Mouse (Mus musculus) CD8-positive naive resting alpha-beta T cell, adult 2 months (primary cell): Measurements from ENCODE around the gene Ptma.

Experiments
- DNase-seq, 2 experiments: peaks; one replicate each; pipeline ENCODE4 v3.0.0; 2022; ENCODE audit warnings: low read depth in 2 of 2, low spot score in 2 of 2

Gene Ptma

DNA sequence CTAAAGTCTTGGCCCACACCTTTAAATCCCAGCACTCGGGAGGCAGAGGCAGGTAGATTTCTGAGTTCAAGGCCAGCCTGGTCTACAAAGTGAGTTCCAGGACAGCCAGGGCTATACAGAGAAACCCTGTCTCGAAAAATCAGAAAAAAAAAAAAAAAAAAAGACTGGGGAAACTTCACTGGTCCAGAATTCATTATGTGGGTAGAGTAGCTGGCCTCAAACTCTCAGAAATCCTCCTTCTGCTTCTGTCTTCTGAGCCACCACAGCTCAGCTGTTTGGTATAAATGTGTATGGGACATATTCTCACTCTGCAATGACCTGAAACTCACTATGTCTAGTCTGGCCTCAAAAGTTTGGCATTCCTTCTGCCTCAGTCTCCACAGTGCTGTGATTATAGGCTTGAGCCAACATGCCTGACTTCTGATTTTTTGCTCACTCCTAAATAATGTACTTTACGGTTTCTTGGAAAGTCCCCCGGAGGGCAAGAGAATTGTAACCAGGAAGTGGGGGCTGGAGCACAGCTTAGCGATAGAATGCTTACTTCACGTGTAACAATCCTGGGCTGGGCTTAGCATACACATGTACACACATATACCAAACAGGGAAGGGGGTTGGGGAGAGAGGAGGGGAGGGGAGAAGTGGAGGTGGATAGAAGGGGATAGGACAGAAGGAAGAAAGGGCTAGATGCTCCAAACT is 10.7 kb upstream of the Ptma start:
- no peak for DNase-seq

DNA sequence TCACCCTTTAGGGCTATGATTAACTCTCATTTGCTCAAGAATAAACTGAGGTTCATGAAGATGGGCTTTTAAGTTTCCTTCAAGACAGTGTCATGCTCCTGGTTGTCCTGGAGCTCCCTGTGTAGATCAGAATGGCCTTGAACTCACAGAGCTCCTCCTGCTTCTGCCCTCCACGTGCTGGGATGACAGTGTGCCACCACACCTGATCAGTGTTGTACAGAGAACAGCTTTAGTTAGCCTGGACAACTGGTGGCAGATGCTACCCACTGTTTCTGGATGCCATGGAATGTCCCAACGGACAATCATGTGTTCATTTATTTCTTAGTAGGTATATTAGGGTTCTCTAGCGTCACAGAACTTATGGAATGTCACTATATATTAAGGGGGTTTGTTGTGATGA is 9.4 kb upstream of the Ptma start:
- no peak for DNase-seq

DNA sequence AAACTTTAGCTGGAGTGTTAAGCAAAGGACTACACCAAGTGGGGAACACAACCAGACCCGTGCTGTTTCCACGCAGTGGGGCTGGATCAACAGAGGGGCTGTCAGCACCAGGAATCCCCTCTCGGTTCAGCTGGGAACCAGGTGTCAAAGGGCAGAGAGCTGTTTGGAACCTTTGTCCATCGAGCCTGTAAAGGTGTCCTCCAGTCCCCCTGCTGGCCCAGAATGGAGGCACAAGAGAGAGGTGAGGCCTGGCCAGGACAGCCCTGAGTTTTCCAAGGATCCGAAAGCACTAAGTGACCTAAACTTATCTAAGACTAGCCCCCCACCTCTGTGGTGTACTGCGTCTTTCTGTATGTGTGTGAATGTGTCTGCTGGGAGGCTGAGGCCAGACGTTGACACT is 6.2 kb upstream of the Ptma start:
- DNase-seq = no peak

DNA sequence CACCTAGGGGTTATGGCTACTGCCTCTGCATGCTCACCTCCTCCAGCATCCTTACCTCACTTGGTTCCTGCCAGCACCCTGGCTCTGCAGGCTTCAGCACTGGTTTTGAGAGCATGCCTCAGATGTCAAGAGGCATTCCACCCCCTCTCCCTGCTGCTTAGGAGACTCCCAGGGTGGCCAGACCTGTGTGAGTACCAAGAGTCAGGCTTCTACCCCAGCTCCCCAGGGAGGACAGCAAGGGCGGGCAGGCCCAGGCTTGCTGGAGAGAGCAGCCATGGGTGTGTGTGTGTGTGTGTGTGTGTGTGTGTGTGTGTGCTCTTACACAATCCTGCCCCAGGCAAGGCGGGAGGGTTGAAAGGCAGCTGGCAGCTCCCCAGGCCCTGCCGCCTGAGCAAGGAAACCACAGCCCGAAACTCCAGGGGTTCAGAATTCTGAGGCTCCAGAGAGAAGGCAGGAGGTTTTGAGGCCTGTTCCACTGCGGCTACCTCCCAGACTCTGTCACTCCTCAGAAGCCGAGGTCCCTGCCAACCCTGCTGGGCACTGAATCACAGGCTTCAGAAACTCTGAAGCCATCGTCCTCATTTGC is 4.1 kb upstream of the Ptma start:
- DNase-seq = no peak

DNA sequence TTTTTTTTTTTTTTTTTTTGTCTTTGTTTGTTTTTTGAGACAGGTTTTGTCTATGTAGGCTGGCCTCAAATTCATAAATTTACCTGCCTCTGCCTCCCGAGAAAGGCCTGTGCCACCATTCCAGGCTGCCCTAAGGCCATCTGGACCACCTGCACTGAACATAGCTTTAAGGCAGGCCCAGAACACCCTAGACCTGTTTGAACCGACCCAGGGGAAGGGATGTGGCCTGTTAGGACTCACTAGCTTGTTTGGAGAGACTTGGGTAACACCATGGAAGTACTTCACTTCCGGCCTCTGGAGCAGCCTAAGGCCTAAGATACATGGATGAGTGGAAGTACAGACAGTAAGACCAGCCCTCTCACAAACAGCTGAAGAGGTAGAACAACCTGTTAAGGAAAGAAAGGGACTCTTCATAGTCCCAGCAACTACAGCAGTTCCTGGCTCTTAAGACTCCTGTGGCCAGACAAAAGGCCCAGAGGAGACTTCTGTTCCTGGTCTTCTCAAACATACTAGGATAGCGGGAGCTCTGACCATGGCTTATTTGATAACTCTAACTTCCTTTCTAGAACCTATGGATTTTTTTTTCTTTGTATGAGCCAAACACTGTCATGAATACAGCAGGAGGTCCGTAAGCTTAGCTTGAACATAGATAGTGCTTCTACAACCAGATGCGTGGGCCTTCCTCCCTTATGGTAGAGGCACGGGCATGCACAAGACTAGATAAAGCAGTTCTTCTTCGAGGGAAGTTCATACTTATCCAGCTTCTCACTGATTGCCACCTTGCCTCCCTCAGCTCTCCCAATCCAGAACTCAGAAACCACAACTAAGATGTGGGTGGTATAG is 2.5 kb upstream of the Ptma start:
- DNase-seq = no peak

DNA sequence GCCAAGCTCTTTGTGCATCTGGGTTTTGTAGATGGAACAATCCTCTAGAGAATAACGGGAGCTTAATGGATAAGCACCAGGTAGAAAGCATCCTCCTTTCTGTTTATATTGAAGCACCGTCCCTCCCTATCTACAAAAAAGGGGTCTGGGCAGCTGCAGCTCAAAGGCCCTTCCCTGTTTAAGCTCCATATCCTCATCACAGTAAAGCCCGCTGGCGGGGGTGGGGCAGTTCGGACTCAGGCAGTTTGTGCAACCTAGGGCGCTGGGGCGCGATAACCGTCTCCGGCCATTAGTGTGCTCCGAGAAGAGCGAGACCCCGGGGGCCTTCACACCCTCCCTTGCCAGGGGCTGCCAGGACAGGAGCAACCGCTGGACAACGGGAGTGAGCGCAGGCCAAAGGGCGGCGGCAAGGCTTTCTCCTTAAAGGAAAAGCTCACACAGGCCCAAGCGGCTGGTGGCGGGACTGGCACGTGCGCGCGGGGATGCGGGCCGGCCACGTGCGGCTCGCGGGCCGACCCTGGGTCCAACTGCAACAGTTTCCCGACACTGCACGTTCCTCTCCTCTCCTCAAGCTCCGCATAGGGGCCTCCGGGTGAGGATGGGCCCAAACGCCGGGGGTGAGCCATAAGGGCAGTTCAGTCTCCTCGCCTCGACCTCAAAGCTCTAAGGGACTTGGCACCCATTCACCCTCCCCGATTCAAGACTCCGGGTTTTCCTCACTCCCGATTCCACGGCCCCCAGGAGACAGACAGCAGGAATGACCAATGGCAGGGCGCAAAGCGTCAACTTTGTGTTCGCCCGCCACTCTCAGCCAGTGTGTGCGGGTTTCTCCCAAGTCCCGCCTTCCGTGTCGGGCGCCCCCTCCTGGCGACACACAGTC is 1.7 kb upstream of the Ptma start:
- peak; percentile 97 to 99 for DNase-seq

DNA sequence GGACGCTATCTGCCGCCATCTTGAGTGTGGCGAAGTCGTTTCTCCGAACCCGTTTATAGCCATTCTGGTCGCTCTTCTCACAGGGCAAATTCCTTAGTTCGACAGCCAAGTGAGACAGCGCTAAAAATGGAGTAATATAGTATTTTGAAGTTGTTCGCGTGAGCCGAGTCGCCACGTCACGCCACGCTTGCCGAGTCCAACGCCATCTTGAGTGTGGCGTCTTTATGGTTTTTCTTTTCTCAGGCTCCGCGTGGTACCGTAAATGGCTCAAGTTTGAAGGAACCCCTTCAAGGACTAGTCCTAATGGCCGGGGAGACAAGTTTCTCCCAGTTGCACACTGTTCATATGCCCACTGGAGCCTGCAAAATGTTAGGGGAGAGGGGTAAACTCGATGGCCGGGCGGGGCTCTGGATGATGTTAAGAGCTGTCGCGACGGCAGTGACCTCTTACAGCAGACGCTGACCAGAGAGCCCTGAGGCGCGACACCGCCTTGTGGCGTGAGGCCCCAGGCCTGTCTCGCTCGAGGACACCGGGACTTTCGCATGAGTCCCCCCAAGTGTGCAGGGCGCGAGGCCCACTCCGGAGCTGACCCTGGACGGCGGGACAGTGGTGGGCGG is 919 bp upstream of the Ptma start:
- peak; percentile 78 for DNase-seq

DNA sequence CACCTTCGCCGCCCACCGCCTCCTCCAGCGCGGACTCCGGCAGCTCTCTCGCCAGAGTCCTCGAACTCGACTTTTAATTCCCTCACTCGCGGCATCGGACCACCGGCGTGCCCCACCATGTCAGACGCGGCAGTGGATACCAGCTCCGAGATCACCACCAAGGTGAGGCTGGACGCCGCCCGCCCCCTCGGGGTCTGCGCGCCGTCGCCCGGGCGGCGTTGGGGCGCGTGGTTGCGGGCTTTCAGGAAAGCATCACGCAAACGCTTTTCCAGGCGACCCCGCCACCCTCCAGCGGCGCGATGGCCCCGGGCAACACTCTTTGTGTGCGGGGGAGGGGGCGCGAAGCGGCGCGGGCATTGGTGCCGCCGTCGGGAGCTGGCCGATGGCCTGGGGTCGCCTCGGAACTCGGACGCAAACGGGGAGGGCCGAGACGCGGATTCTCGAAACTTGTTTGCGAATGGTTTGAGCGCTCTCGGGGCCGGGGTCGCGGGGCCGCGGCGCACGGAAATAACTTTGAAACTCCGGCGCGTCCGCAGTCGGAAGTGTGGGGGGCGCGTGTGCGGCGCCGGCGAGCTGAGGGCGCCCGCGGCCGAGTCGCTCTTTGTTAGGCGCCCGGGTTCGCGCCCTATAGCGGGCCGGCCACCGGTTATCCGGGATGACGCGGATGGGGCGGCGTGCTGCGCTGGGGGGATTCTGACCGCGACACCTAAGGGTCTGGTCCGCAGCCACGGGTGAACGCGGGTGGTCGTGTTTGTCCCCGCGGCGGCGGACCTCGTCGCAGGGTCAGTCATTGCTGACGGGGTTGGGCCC is 468 bp downstream of the Ptma start:
- DNase-seq = peak in 1 of 2 experiments; percentile 27

DNA sequence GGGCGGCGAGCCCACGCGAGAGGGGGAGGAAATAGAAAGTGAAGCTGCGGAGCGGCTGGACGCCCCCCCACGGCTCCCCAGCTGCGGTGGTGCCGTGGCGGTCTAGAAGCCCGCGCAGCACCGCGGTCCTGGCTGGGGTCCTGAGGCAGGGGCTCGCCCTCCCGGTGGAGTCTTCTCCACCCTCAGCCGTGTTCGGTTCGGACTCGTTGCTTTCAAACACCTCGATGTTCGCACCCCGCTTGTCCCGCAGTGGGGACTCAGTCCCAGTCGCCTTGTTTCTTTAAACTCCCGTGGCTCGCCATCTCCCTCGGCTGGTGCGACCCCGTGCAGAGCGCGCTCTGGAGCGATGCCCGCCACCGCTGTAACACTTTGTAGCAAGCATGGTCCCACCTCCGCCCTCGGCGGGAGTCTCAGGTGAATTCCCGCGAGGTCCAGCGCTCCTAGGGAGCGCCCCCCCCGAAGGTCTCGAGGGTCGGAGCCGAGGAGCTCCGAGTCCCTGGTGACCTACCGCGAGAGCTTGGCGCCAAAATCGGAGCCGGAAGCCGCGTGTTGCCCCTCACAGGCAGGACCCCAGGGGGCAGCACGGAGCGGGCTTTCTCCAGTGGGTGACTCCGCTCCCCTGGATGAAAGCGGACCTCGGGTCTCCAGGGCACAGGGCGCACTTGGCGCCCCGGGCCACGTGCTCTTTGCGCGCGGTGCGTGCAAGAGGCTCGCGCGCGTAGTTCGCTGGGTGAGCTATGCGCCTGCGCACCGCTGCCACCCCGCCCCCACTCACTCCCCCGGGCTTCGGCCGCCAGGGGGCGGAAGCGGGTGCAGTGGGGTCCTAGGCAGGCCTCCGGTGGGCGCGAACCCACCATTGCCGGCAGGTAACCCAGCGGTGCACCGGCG is 1.3 kb downstream of the Ptma start:
- peak; percentile 96 for DNase-seq

DNA sequence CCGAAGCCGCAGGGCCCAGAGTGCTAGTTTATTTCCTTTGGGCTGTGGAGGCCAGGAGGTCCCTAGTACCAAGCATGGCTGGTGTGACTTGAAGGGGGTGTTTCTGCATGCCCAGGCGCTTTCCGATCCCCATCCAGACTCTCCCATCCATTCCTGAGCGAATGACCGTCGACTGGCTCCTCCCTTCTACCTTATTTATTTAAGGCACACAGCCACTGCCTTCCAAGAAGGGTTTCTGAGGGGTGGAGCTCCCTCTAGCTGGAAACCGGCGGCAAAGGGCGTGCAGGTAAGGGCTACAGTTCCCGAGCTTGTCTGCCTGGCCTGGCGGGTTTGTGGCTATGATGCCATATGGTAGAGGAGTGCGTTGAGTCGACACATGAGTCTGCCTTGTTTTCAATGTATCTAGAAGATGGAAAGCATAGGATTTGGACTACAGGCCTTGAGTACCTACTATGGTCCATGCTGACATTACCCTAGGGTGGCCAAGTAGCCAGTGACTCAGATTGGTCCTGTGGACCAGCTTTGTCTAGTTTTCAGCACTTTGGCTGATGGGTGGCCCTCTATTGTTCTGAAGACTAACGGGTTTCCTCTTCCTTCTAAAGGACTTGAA is 2.1 kb downstream of the Ptma start:
- DNase-seq = peak in 1 of 2 experiments; percentile 33

DNA sequence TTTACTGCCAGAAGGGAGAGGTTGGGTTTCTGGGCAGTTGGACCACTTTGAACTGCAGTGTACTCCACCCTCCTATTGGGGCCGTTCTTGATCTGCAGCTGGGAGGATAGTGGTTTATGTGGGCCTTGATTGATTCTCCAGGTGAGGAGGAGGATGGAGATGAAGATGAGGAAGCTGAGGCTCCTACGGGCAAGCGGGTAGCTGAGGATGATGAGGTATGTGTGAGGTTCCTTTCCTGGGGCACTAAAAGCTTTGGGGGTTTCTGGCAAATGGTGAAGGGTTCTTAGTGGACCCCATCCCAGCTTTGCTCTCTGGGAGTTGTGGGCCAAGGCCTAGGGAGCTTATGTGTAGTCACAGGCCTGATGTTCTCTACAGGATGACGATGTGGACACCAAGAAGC is 3.1 kb downstream of the Ptma start:
- no peak for DNase-seq

DNA sequence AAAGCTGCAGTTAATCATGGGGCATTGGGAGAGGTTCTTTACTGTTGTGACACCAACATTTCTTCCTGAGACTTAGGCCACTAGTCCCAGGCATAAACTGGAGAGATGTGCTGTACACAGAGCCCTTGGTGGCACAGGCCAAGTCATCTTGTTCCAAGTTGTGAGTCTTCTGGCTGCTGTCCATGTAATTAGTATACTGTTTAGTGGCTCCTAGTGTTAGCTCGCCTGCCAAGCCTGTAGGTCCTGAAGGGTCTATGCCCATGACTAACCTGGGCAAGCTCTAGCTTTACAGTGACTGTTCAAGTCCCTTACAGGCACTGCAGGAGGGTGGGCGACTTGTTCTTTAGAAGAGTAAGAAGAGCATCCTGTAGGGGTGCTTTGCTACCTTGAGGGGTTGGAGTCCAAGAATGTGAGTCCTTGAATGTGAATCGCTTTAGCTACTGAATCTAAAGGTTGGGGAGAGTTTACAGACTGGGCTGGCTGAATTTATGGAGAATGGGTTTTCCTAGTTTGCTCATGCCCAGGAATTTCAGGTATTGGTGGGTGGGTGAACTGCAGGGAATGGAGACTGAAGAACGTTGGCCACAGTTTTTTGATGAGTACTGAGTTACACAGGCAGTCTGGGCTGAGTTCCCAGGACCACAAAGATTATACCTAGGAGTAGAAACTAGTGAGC is 4.5 kb downstream of the Ptma start:
- no peak for DNase-seq

DNA sequence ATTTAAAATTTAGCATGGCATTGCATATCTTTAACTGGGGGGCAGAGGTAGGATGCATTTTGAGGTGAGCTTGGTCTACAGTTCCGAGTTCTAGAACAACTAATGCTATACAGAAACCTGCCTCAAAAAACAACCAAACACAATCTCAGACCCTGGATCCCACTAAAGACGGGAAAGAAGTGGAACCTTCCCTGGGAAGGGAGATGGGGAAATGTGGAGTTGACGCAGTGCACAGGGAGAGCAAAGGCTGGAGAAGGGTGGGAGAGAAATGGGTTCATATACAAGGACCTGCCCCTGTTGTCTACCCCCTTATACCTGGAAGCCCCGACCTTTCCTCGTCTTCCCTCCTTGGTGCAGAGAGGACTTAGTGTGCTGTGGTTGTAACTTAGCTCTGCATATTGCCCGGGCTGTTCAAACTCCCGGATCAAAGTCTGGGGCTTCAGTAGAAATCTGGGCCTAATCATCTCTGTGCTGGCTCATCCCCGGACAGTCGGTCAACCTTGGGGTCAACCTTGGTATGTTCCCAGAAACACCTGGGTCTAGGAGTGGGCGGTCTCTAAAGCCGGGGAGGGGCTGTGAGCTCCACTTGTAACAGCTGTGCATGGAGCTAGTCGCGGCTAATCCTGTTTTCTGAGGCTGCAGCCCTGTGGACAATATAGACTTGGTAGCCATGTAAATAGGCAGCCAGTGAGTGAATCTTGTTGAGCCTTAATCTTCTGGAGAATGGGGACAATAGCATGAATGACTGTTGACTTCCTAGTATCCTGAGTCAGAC is 5.2 kb downstream of the Ptma start:
- DNase-seq = no peak

DNA sequence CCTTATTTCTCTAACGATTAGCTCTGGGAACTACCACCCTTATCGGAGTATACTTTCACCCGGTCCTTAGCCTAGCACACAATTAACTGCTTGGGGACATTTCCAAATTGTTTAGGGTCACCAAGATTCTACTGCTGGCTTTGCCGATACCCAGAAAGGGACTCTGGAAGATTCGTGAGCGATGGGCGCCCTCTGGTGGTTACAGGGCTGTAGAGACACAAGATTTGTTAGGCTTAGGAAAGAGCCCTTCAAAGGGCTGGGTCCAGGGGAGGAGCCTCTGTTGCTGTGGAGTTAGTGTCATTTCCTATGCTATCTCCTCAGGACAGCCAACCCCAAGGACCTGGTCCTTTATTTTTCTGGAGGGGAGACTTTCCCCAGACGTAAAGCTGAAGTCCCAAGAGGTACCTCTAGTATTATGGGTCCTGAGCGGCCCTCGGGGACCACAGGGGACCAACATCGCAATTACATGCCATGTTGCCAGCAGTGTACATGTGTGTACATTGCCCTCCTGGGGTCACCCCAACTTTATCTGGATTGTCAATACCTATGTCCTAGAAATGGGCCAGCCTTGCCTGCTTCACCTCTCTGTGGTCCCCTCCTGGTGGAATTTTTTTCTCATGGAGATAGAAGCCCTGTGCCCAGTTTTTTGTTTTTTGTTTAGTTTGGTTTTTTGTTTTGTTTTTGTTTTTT is 6.0 kb downstream of the Ptma start:
- DNase-seq = peak; percentile 93 to 96

DNA sequence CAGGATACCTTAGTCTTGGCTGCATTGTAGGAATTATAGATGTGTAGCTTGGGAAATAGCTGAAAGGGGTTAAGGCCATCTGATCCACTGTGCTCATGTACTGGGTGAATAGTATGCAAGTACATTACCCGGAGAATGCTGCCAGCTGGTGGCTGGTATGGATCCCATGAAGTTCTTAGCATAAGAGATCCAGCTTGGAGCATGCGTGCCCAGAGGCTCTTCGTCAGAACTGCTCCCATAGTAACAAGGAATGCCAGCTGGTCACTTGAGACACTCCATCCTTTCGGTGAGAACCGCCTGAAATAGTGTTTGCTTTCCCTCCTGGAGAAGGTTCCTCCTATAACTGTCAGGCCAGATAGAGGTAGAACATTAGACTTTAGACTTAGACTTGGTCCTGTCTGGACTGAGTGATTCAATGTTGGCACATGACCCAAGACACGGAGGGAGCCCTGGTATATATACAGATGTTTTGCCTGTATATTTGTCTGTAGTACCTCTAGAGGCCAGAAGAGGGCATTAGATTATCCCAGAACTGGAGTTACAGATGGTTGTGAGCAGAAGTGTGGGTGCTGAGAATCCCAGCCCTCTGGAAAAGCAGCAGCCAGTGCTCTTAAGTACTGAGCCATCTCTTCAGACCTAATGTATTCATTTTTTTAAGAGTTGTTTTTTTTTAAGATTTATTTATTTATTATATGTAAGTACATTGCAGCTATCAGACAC is 7.0 kb downstream of the Ptma start:
- DNase-seq = no peak

DNA sequence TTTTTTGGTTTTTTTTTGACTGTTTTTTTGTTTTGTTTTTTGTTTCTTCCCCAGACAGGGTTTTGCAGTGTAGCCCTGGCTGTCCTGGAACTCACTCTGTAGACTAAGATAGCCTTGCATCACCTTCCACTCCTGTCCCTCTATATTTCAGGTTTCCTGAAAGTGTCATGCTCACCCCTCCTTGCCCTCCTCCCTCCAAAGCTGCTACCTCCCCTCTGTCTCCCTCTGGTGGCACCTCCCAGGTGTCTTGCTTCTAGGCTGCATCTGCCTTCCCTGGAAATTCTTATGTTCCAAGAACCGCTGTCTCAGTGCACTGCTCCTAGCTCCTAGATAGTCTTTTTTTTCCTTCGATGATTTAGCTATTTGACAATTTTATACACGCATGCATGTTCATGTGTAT is 11.9 kb downstream of the Ptma start:
- no peak for DNase-seq
